Mouse (Mus musculus) heart, embryonic 15.5 days (tissue): ENCODE data around the gene Gin1. TPM values are rescaled to one million over a fixed set of nuclear protein-coding genes. Genes with fewer than 3 reads are reported as not detected.
A peak's percentile ranks its signal among the peaks of the same experiment; 100 is the strongest.
"Not testable (repeated sequence)": the region's sequence is repeated elsewhere in the genome, so short reads cannot be mapped to it uniquely, and the experiment has no call there.

Source experiments
- ATAC-seq: fragments of 200-750 bp; cut with Nextera tagmentation; replicated peaks from 2 replicates; pipeline ENCODE4 v1.8.0; 2017; ENCODE audit warnings: low read depth, moderate TSS enrichment; ENCODE audit not compliant: insufficient number of reproducible peaks, insufficient read depth, low FRiP score
- H3K27ac ChIP-seq: fragments of 300-500 bp; sonication (generic); 2 replicates; pipeline ENCODE4 v1.5.1; 2015; ENCODE audit warnings: mild to moderate bottlenecking, inconsistent platforms
- H3K27me3 ChIP-seq: fragments of 300-500 bp; sonication (generic); 2 replicates; pipeline ENCODE4 v1.6.1; 2015; ENCODE audit warnings: inconsistent platforms
- H3K36me3 ChIP-seq: fragments of 300-500 bp; sonication (generic); 2 replicates; pipeline ENCODE4 v1.6.1; 2015; ENCODE audit warnings: mild to moderate bottlenecking, inconsistent platforms
- H3K4me1 ChIP-seq: fragments of 300-500 bp; sonication (generic); replicated peaks from 2 replicates; pipeline ENCODE4 v1.6.1; 2015; ENCODE audit warnings: inconsistent platforms
- H3K4me2 ChIP-seq: fragments of 300-500 bp; sonication (generic); 2 replicates; pipeline ENCODE4 v1.6.1; 2015; ENCODE audit warnings: inconsistent platforms, mild to moderate bottlenecking, moderate library complexity
- H3K4me3 ChIP-seq: fragments of 300-500 bp; sonication (generic); 2 replicates; pipeline ENCODE4 v1.5.1; 2015; ENCODE audit warnings: mild to moderate bottlenecking, inconsistent platforms
- H3K9ac ChIP-seq: fragments of 300-500 bp; sonication (generic); 2 replicates; pipeline ENCODE4 v1.6.1; 2015; ENCODE audit warnings: mild to moderate bottlenecking, inconsistent platforms
- H3K9me3 ChIP-seq: fragments of 300-500 bp; sonication (generic); replicated peaks from 2 replicates; pipeline ENCODE4 v1.6.1; 2016; ENCODE audit warnings: inconsistent platforms
- WGBS: fragments of 180-500 bp; shearing (Covaris S2); methylation state at CpG from one replicate; pipeline ENCODE4 v1.1.7; 2015; ENCODE audit warnings: mixed read lengths; 5-methylcytosine and 5-hydroxymethylcytosine counted together
- polyA plus RNA-seq: library from polyadenylated mRNA; unstranded; fragments of >200 nt; fragmentation: Nextera tagmentation; extraction: Ambion mirVana; gene quantifications from 2 replicates; pipeline ENCODE4 v1.2.1, GENCODE M21; 2015

Gene Gin1
- polyA plus RNA-seq, 1 experiment from 2014 or later: 19.7 TPM

DNA sequence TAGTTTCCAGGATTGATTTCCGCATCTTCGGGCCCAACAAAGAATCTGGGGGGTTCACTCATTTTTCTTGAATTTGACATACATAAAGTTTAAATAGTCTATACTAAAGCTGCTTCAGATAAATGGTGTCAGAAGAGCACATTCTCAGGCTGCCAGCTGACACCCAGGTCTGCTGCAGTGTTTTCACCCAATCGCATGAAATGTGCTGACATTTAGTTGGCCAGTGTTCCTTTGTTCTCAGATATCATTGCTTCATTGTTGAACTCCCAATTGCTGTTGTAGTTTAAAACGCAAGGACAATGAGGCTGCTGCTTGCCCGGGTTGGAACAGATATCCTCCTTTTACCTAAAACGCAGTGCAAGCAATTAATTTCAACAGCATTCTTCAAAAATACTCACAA is 8.5 kb upstream of the Gin1 start:
- ATAC-seq: no peak; the same call in 1 of the 2 replicates
- Histone ChIP-seq H3K27me3 (no peaks in the 10 kb centered on the region), H3K9me3 (no peaks in the 10 kb centered on the region), H3K27ac (peak overlapping the region; percentile 84), H3K4me2 (peak overlapping the region; percentile 52), H3K9ac (no peak overlapping the region), H3K36me3 (peaks cover 2% of the 10 kb centered on the region; the same call in 1 of the 2 replicates), H3K4me1 (0 out of 2 replicates have a peak, but pooled peaks cover 2% of the 10 kb centered on the region), H3K4me3 (peak overlapping the region; percentile 38)
- 38% methylated on average over 6 of the region's 6 CpGs for WGBS

- WGBS: 80% methylated on average over 4 of the region's 4 CpGs
- not testable (repeated sequence) for H3K4me3 ChIP-seq, H3K36me3 ChIP-seq, H3K9ac ChIP-seq, H3K4me1 ChIP-seq, H3K4me2 ChIP-seq, ATAC-seq, H3K27me3 ChIP-seq, H3K9me3 ChIP-seq, H3K27ac ChIP-seq
Observed at GRCm38 (mm10) chr1:97765712-97766111, 4.3 kb upstream of the Gin1 start.

DNA sequence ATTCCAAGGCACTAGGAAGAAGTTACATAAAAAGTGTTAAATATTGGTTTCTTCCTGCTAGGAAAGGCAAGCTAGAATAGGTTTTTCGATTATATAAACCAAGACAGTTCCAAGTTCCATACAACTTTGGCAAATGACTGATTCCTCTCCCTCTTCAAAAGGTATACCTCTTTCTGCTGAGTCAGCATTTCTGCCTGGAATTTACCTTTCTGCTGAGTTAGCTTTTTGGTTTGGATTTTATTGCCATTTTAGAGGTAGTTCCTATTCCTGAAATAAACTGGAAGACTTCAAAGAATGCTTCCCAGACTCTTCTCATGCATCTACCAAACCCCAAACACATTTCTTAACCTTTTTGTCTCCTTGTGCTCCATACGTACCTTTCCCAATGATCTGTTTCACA is 1.9 kb upstream of the Gin1 start:
- peak overlapping the region; percentile 2; the same call in 1 of the 2 replicates for H3K9ac ChIP-seq
- peaks cover 8% of the 10 kb centered on the region for H3K4me1 ChIP-seq
- ATAC-seq: no peak
- H3K9me3 ChIP-seq: no peaks in the 10 kb centered on the region
- H3K4me2 ChIP-seq: peak overlapping the region; percentile 59
- H3K27ac ChIP-seq: no peak overlapping the region
- no peaks in the 10 kb centered on the region for H3K27me3 ChIP-seq
- peak overlapping the region; percentile 85 for H3K4me3 ChIP-seq
- no peaks in the 10 kb centered on the region for H3K36me3 ChIP-seq
- WGBS: 71% methylated on average over 2 of the region's 2 CpGs

DNA sequence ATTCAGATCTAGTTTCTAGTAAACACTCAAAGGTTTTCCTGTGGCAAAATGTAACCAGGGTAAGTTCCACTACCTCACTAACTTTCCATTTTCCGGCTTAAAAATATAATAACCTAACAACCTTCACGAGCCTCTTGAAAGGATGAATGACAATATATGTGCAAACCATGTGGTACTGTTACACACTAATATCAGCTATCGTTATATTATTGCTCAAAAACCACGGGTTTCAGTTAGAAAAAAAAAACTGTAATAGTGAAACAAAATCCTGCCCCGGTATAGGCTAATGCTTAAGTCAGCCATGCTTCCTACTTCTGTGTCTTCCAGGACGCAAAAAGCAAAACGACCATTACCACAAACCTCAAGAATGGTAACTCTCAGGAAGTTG is 1.1 kb upstream of the Gin1 start:
- 8% methylated on average over 7 of the region's 7 CpGs for WGBS
- no peaks in the 10 kb centered on the region for H3K9me3 ChIP-seq
- peak overlapping the region; percentile 91 for H3K9ac ChIP-seq
- H3K27ac ChIP-seq: peak overlapping the region; percentile 97
- no peaks in the 10 kb centered on the region for H3K27me3 ChIP-seq
- no peaks in the 10 kb centered on the region for H3K36me3 ChIP-seq
- peak overlapping the region; percentile 85 for H3K4me3 ChIP-seq
- H3K4me1 ChIP-seq: peaks cover 8% of the 10 kb centered on the region
- no peak for ATAC-seq
- peak overlapping the region; percentile 59 for H3K4me2 ChIP-seq

DNA sequence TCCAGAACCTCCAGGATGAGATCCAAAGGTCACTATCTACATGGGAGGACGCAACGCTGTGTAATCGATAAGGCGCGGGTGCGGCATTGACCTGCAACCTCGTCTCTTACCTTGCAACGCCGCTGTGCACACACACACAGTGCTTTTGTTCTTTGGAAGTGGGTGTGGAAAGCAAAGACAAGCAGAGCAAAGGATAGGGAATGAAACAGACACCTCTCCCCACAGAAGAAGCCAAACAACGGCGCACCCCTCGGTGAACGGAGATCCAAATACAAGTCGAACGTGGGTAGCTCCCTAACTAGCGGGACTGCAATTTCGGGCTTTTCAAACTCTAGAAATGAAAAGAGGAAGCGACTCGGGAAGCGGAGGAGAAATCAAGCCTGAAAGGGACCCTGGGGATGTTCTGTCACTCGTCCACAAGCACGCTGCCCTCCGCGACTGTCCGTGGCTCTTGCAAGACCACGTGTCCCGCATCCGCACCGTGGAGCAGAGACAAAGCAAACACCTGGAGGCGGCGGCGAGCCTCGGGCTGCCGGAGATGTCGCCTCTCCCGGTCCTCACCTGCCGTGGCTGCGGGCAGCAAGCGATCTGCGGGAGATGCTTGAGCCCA is 573 bp upstream of the Gin1 start:
- peak overlapping the region; percentile 85 for H3K4me3 ChIP-seq
- WGBS: under 1% methylated on average over 40 of the region's 40 CpGs
- peak overlapping the region; percentile 59 for H3K4me2 ChIP-seq
- no peaks in the 10 kb centered on the region for H3K27me3 ChIP-seq
- ATAC-seq: peak; percentile 48
- H3K27ac ChIP-seq: peak overlapping the region; percentile 97
- no peaks in the 10 kb centered on the region for H3K36me3 ChIP-seq
- peaks cover 8% of the 10 kb centered on the region for H3K4me1 ChIP-seq
- H3K9me3 ChIP-seq: no peaks in the 10 kb centered on the region
- H3K9ac ChIP-seq: peak overlapping the region; percentile 91

DNA sequence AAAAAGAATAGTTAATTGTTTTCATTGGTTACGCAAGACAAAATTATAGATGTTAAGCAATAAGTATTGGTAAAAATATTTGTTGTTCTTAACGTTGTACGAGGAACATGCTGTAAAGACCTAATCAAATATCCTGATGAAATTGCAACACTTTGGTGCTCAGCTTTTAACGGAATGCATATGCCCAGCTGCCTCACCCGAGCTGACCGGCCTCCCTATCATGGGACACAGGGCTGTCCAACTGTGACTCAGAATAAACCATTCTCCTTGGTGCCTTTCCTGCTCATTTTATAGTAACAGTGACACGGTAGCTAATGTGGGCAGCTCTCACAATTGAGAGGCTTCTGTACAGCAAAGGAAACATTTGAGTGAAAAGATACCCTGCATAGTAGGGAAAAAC is 1.1 kb downstream of the Gin1 start:
- Histone ChIP-seq H3K27ac (peak overlapping the region; percentile 55), H3K9me3 (no peaks in the 10 kb centered on the region), H3K27me3 (no peaks in the 10 kb centered on the region), H3K4me3 (peak overlapping the region; percentile 85), H3K4me2 (peak overlapping the region; percentile 75), H3K4me1 (peaks cover 8% of the 10 kb centered on the region), H3K36me3 (no peaks in the 10 kb centered on the region), H3K9ac (no peak overlapping the region; the same call in 1 of the 2 replicates)
- 46% methylated on average over 7 of the region's 7 CpGs for WGBS
- no peak for ATAC-seq

DNA sequence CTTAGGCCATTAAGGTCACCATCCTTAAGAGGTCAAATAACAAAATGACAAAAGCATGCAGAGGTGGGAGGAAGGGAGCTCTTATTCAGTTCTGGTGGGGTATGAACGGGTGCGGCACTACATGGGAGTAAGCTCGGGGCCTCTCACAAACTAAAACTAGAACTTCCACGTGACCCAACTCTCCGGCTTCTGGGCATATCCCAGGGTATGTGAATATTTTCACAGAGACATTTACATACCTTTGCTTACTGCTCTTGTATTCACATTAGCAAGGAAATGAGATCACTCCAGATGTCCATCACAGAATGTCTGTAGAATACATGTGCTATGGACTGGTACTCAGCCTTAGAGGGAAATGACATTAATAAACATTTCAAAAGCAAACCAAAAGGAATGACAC is 1.8 kb downstream of the Gin1 start:
- Histone ChIP-seq H3K4me1 (peaks cover 8% of the 10 kb centered on the region), H3K9me3 (no peaks in the 10 kb centered on the region), H3K9ac (no peak overlapping the region), H3K27ac (peak overlapping the region; percentile 55; the same call in 1 of the 2 replicates), H3K4me3 (no peak overlapping the region), H3K27me3 (no peaks in the 10 kb centered on the region), H3K36me3 (no peaks in the 10 kb centered on the region), H3K4me2 (no peak overlapping the region)
- 85% methylated on average over 5 of the region's 5 CpGs for WGBS
- no peak for ATAC-seq

- Histone ChIP-seq H3K4me2 (no peak overlapping the region), H3K4me1 (peaks cover 4% of the 10 kb centered on the region; the same call in 1 of the 2 replicates), H3K36me3 (0 out of 2 replicates have a peak, but pooled peaks cover 3% of the 10 kb centered on the region), H3K27ac (no peak overlapping the region), H3K9me3 (no peaks in the 10 kb centered on the region), H3K9ac (no peak overlapping the region), H3K4me3 (no peak overlapping the region), H3K27me3 (no peaks in the 10 kb centered on the region)
- no peak for ATAC-seq
- WGBS: 81% methylated on average over 6 of the region's 6 CpGs
Observed at GRCm38 (mm10) chr1:97773362-97773761, 3.4 kb downstream of the Gin1 start.

DNA sequence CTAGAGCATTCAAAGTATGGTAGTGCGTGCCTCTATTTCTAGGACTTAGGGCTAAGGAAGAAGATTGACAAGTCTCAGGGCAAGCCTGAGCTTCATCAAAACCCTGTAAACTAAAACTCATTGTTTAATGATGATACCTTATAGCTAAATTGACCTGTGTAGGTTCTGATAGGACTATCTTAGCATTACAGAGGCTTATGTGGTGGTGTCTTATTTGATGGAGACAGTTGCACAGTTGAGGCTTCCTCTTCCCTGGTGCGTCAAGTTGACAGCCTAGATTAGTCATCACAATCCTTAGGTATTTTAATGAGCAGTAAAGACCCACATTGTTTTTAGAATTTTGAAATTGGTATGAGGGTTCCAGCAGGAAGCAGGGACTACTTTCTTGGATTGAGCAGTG is 4.0 kb downstream of the Gin1 start:
- no peak for ATAC-seq
- Histone ChIP-seq H3K27me3 (no peaks in the 10 kb centered on the region), H3K4me1 (peaks cover 4% of the 10 kb centered on the region; the same call in 1 of the 2 replicates), H3K4me3 (no peak overlapping the region), H3K36me3 (0 out of 2 replicates have a peak, but pooled peaks cover 3% of the 10 kb centered on the region), H3K9me3 (no peaks in the 10 kb centered on the region), H3K27ac (no peak overlapping the region), H3K4me2 (no peak overlapping the region), H3K9ac (no peak overlapping the region)
- 88% methylated on average over 2 of the region's 2 CpGs for WGBS

- Histone ChIP-seq H3K27me3 (no peaks in the 10 kb centered on the region), H3K27ac (no peak overlapping the region), H3K4me1 (no peaks in the 10 kb centered on the region), H3K4me3 (no peak overlapping the region), H3K9me3 (no peaks in the 10 kb centered on the region), H3K4me2 (no peak overlapping the region), H3K36me3 (0 out of 2 replicates have a peak, but pooled peaks cover 3% of the 10 kb centered on the region), H3K9ac (no peak overlapping the region)
- 86% methylated on average over 7 of the region's 7 CpGs for WGBS
- ATAC-seq: no peak
Observed at GRCm38 (mm10) chr1:97781674-97782073, 11.7 kb downstream of the Gin1 start.

DNA sequence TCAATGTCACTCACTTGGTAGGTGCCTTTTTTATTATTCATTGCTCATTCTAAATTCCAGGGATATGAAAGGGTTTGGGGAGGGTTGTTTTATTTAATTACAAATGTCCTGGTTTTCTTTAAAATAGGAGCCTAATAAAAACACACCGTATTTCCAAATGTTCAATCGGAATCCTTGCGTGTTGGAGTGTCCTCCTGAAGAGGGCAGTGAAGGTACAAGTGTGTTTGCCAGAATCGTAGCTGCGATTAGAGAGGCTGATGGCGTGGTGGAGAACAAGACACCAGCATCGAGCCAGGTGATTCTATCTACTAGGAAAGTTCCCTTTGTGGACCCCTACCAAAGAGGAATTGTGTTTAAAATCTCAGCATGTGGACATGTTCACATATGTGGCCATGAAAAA is 15.0 kb downstream of the Gin1 start:
- no peaks in the 10 kb centered on the region for H3K27me3 ChIP-seq
- peaks cover 6% of the 10 kb centered on the region for H3K4me1 ChIP-seq
- WGBS: 69% methylated on average over 7 of the region's 7 CpGs
- no peak for ATAC-seq
- no peak overlapping the region for H3K9ac ChIP-seq
- H3K36me3 ChIP-seq: no peaks in the 10 kb centered on the region
- H3K4me3 ChIP-seq: no peak overlapping the region
- H3K4me2 ChIP-seq: no peak overlapping the region
- H3K9me3 ChIP-seq: no peaks in the 10 kb centered on the region
- no peak overlapping the region for H3K27ac ChIP-seq
